Mouse (Mus musculus) adrenal gland, postnatal 10 days (tissue): ENCODE results near the gene Abcc9. TPM values are rescaled to one million over a fixed set of nuclear protein-coding genes. Genes with fewer than 3 reads are reported as not detected.
"Not testable (repeated sequence)": the region's sequence is repeated elsewhere in the genome, so short reads cannot be mapped to it uniquely, and the experiment has no call there.

ENCODE experiments used
- DNase-seq: peaks from one replicate; pipeline ENCODE4 v3.0.0; 2021; ENCODE audit warnings: mixed read lengths
- total RNA-seq, 2 experiments: library from RNA; stranded (reverse); gene quantifications; 2 replicates each; pipeline ENCODE4 v1.2.3; 2021

Abcc9 gene
- total RNA-seq, 2 experiments from 2014 or later, result 36.0 to 43.2 TPM

GRCm38 (mm10) chr6:142703441-142703930, 1.4 kb upstream of the Abcc9 start:
- DNase-seq, result peak; percentile 70

- no peak for DNase-seq
Measured at GRCm38 (mm10) chr6:142701161-142701560, 954 bp downstream of the Abcc9 start.

- no peak for DNase-seq
Measured at GRCm38 (mm10) chr6:142700753-142701152, 1.4 kb downstream of the Abcc9 start.

DNA sequence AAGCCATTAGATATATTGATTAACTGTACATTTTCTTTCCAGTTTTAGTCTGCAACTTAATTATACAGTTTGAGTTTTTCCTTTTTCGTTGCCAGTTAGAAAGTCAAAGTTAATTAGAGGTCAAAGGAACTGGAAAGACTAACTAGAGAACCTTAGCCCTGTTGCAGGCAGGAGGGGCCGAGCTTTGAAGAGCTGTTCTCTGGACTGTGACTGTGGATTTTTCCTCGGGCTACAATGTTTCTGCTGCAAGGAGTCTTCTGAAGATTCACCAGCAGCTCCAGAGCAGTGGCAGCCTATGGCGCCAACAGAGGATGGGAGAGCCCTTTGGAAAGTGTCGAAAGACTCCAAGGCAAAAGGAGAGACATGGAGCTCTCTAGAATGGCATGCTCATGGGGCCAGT, 10.0 kb downstream of the Abcc9 start:
- no peak for DNase-seq

GRCm38 (mm10) chr6:142689673-142690072, 12.4 kb downstream of the Abcc9 start:
- no peak for DNase-seq

DNA sequence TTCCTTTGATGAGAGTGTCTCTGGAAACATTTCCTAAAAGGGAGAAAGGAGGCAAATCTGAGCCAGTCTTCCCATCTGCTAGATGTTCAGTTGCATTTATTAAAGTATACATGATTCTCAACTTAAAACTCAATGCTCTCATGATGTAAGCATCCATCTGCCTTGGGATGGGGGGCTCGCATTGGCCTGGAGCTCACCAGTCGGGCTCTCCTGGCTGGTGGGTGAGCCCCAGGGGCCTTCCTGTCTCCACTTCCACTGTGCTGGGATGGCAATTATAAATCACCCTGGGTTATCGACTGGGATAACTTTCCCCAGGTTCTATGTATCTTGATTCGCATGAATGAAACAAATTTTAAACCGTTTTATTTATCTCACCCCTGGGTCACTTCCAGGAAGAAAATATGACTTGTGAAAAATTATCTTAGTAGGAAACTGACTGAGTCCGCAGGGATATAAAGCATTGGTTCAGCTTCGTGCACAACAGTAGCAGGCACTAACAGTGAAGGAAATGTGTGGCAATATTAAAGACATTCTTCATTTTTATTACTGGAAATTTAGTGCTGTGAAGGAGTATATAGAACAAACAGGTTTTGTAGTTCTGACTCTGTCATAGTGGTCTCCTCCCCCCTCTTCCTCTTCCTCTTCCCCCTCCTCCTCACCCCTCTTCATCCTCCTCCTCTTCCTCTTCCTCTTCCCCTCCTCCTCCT, 19.0 kb downstream of the Abcc9 start:
- no peak for DNase-seq

DNA sequence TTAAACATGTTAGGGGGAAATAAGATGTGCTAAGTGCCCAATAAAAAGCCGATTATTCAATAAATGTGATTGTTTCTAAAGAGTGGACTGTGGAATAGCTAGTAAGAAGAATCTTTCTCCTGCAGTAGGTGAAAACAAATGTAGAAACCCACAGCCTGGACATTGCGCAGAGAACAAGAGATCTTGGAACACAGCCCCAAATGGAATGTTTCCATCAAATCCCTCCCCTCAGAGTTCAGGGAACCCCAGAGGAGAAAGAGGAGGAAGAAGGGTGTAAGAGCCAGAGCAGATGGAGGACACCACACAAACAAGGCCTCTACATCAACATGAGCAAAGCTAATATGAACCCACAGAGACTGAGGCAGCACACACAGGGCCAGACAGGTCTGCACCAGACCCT, 32.1 kb downstream of the Abcc9 start:
- DNase-seq, result no peak

DNA sequence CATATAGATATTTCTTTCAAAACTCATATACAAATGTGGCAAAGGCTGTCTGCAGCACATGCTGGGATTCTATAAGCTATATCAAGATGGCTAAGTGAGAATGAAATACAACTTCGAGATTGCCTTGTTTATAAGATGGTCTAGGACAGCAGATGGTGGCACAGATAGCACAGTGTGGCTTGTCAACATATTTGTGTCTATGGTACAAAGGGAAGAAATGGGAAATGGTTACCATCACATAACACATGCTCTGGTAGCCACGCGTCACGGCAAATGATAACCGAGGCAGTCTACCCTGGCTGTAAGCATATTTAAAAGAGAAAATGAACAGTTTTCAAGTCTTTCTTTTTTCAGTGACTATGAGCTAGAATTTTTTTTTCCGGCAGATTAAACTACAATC, 32.8 kb downstream of the Abcc9 start:
- DNase-seq, result no peak

DNA sequence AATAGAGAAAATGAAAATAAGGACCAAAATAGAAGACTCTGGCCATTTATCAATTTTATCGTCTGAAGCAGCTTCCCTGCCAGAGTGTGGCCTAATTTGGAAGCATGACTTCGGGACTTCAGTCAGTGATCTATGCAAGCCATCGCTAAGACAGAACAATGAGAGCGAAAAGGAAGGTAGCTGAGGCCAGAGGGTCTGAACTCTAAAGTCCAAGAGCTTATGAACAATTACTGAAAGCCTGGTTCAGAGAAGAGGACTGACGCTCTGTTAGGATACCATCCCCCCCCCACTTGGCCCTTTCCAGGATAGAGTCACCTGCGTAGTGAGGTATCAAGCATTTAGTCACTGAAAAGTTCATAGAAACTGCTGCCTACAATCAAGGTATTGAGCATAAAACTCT, 33.3 kb downstream of the Abcc9 start:
- no peak for DNase-seq

GRCm38 (mm10) chr6:142668419-142668766, 33.7 kb downstream of the Abcc9 start:
- DNase-seq, result no peak

DNA sequence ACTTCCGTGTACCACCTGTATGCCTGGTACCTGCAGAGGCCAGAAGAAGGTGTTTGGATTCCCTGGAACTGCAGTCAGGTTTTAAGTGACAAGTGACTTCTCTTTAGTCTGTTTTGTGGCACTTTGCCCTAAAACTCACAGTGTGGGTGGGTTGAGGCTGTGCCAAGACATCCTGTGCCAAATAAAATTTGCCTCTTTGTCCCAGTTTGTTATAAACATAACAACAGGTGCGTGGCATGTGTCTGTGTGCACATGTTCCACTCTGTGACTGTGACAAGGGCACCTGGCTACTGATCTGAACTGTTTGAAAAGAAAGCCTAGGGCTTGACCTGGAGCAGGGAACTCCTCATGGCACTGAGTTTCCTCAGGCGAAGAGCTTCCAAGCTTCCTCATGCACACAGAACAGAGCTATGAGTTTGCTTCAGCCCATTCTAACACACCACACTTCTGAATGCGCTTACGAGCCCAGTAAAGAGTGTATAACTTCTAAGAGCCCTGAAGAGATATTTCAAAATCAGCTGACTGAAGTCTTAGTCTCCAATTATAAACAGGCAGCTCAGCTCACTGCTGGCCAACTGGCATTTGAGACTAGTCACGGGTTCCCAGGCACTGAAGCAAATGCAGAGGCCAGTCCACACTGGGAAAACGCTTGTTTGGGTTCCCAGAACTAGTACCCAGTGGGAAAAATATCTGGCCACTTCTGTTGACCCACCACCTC, 34.3 kb downstream of the Abcc9 start:
- DNase-seq, result peak; percentile 54

- DNase-seq, result not testable (repeated sequence)
Measured at GRCm38 (mm10) chr6:142662056-142662455, 40.1 kb downstream of the Abcc9 start.

DNA sequence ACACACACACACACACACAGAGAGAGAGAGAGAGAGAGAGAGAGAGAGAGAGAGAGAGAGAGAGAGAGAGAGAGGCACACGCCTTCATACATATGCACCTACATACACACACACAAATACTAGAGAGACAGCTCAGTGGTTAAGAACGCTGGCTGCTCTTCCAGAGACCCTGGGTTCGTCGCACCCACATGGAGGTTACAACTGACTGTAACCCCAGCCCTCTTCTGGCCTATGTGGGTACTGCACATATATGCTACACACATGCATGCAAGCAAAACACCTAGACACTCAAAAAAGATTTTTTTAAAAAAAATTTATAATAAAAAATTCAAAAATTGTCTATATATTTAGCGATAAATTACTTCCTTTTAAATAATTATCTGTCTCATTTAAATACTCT, 43.1 kb downstream of the Abcc9 start:
- peak; percentile 29 for DNase-seq

DNA sequence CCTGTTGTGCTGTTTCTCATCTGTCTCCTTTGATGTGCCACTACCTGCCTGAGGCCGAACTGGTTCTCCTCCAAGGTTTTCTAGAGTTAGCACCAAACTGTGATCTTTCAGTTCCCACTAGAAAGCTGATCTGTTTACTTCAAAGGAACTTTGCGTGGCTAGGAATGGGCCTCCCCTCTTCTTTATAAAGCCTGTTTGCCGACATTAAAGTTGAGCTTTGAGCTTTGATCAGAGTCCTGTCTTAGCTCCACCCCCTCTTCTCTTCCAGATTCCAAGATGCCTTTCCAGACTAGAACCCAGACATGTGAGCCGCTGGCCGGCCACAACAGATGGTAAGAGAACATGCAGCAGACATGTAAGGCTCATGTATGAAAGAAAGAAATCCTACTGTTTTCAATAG, 47.6 kb downstream of the Abcc9 start:
- no peak for DNase-seq

- no peak for DNase-seq
Measured at GRCm38 (mm10) chr6:142652175-142652574, 49.9 kb downstream of the Abcc9 start.

- DNase-seq, result peak; percentile 16
Measured at GRCm38 (mm10) chr6:142649331-142649730, 52.8 kb downstream of the Abcc9 start.

GRCm38 (mm10) chr6:142645474-142645873, 56.6 kb downstream of the Abcc9 start:
- DNase-seq, result no peak

DNA sequence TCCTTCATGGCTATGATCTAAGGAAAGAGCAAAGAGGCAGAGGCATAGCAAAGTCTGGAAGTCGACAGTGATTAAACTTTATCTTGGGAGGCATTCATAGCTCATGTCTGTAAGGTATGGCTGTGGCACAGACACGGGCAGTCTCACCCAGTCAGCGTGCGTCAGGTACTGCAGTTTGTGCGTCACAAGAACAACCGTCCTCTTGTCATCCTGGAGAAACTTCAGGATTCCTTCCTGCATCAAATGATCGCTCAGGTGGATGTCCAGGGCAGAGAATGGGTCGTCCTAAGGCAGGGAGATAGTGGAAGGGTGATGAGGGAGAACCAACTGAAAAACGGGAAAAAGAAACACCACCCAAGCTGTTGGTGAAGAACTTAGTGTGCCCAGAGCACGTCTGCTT, 62.8 kb downstream of the Abcc9 start:
- DNase-seq, result no peak

DNA sequence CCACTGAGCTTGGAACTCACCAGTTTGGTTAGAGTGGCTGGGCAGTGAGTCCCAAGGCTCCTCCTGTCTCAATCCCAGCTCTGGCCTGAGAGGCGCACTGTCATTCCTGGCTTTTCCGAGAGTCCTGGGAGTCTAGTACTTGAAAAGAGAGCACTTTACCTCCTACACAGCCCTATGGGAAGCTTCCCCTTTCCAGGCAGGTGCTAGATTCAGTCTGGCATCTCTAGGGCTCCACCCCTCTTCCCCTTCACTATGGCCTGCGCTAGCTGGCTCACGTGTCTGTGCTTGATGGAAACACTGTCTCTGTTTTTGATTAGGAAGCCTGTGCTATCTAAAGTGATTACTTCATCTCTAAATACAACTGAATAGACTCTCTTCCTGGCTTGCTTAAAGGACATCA, 66.5 kb downstream of the Abcc9 start:
- DNase-seq, result no peak

GRCm38 (mm10) chr6:142635185-142635583, 66.9 kb downstream of the Abcc9 start:
- no peak for DNase-seq

- DNase-seq, result no peak
Measured at GRCm38 (mm10) chr6:142634530-142635184, 67.5 kb downstream of the Abcc9 start.

DNA sequence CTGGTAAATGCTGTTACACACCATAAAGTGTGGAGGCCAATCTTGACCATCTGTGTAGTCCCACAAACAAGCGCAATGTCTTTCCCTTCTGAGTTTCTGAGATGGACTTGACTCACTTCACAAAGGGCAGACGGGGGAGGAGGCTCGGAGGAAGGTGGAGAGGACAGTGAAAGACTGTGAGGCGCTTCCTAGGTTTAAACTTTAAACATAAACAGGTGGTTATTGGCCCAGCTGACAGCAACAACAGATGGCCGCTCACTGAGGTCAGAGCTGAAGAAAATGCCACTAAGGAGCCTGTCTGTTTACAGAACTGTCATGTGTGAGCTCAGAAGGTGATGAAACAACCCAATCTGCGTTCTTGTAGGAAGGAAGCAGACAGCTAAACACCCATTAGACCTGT, 78.8 kb downstream of the Abcc9 start:
- no peak for DNase-seq

DNA sequence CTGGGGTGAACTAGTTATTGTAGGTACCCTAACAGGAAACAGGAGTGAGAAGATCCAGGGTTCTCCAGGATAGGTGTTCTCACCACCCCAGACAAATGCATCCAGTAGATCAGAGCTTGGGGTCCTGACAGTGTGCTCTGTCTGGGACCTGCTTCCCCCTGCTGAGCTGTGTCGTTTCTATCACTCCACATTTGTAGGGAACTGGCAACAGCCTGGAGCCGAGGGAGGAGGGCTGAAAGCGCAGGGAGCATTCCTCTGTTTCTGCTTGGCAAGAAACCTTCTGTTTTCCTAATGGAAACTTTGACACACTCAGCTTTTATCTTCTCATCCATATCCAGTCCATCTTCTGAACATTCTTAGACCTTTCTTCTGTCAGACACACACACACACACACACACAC, 85.5 kb downstream of the Abcc9 start:
- peak; percentile 12 for DNase-seq
